11 mouse cellular contexts compared by ENCODE assay signal in genomic region chr10:108580786-108581420, GRCm38 (mm10).
DNase-seq lines count a peak whose midpoint lies in the region; ATAC-seq and TF ChIP-seq lines count a peak whose summit lies in the region.
"Had no signal": no experiment of that assay in that cellular context is flagged by ENCODE, and none has a peak within 500 bp of the region (broad histone marks: within the 10 kb centered on the region; RNA-seq: fewer than 3 reads in every experiment).

No protein-coding gene starts in this region.

- no peak for TF ChIP-seq POLR2A in brain, embryonic 14.5 days (IDR thresholded peaks at IDR 0.05; ENCODE audit: borderline replicate concordance, extremely low read depth, insufficient read depth, insufficient read length, poor library complexity, severe bottlenecking)

- no peak overlapping the region for H3K4me3 ChIP-seq in forebrain, embryonic 16.5 days (replicated peaks; ENCODE audit: low read length)
- H3K4me3 ChIP-seq in neural tube, embryonic 13.5 days = no peak overlapping the region
- H3K4me3 ChIP-seq in heart, embryonic 12.5 days = no peak overlapping the region
- H3K4me3 ChIP-seq: limb, embryonic 12.5 days had no signal

- no peak overlapping the region for H3K9ac ChIP-seq in forebrain, embryonic 16.5 days (replicated peaks; ENCODE audit: low read depth, low read length)
- no peak overlapping the region for H3K9ac ChIP-seq in neural tube, embryonic 13.5 days
- no peak overlapping the region for H3K9ac ChIP-seq in heart, embryonic 12.5 days
- H3K9ac ChIP-seq: limb, embryonic 12.5 days had no signal

- no peak for TF ChIP-seq CTCF in brain, embryonic 14.5 days (IDR thresholded peaks at IDR 0.05; ENCODE audit: borderline replicate concordance, extremely low read depth, insufficient read depth, insufficient read length)

- peak; percentile 79 for ATAC-seq in forebrain, embryonic 16.5 days
- peak; percentile 58; the same call in 1 of the 2 replicates for ATAC-seq in neural tube, embryonic 13.5 days (ENCODE audit: low read depth)
- ATAC-seq in heart, embryonic 12.5 days (ENCODE audit: insufficient number of reproducible peaks, low FRiP score) = no peak

- no peaks in the 10 kb centered on the region for H3K27me3 ChIP-seq in forebrain, embryonic 16.5 days (replicated peaks; ENCODE audit: control insufficient read depth, insufficient read depth, low read length)
- no peaks in the 10 kb centered on the region for H3K27me3 ChIP-seq in neural tube, embryonic 13.5 days
- H3K27me3 ChIP-seq in heart, embryonic 12.5 days (replicated peaks) = no peaks in the 10 kb centered on the region
- H3K27me3 ChIP-seq: limb, embryonic 12.5 days had no signal

- no peaks in the 10 kb centered on the region for H3K36me3 ChIP-seq in forebrain, embryonic 16.5 days (ENCODE audit: control insufficient read depth, insufficient read depth)
- H3K36me3 ChIP-seq in neural tube, embryonic 13.5 days = no peaks in the 10 kb centered on the region
- no peaks in the 10 kb centered on the region for H3K36me3 ChIP-seq in heart, embryonic 12.5 days
- H3K36me3 ChIP-seq: limb, embryonic 12.5 days had no signal

- WGBS in forebrain, embryonic 16.5 days = 12% methylated on average over 9 of the region's 9 CpGs
- 38% methylated on average over 9 of the region's 9 CpGs for WGBS in neural tube, embryonic 13.5 days
- WGBS in heart, embryonic 12.5 days = 88% methylated on average over 9 of the region's 9 CpGs

- H3K4me2 ChIP-seq in forebrain, embryonic 16.5 days (ENCODE audit: low read length) = peak overlapping the region; percentile 35; the same call in 1 of the 2 replicates
- no peak overlapping the region for H3K4me2 ChIP-seq in neural tube, embryonic 13.5 days
- H3K4me2 ChIP-seq in heart, embryonic 12.5 days = no peak overlapping the region
- H3K4me2 ChIP-seq: limb, embryonic 12.5 days had no signal

- peaks cover 18% of the 10 kb centered on the region for H3K4me1 ChIP-seq in forebrain, embryonic 16.5 days (replicated peaks; ENCODE audit: control insufficient read depth, insufficient read depth, low read length)
- peaks cover 25% of the 10 kb centered on the region for H3K4me1 ChIP-seq in neural tube, embryonic 13.5 days (replicated peaks)
- H3K4me1 ChIP-seq in heart, embryonic 12.5 days (replicated peaks) = peaks cover 9% of the 10 kb centered on the region; the same call in 1 of the 2 replicates
- H3K4me1 ChIP-seq: limb, embryonic 12.5 days had no signal

- no peaks in the 10 kb centered on the region for H3K9me3 ChIP-seq in forebrain, embryonic 16.5 days (ENCODE audit: control insufficient read depth, low read length)
- H3K9me3 ChIP-seq in neural tube, embryonic 13.5 days = no peaks in the 10 kb centered on the region
- no peaks in the 10 kb centered on the region for H3K9me3 ChIP-seq in heart, embryonic 12.5 days (replicated peaks)
- H3K9me3 ChIP-seq: limb, embryonic 12.5 days had no signal

- DNase-seq in kidney, adult 9 months = peak; percentile 15
- no peak for DNase-seq in kidney, postnatal 14 days
- peak; percentile 90 for DNase-seq in brain, embryonic 14.5 days (ENCODE audit: low read depth)
- no peak for DNase-seq in yolk sac, embryonic 10.5 days (ENCODE audit: low spot score)
- no peak for DNase-seq in thymus, postnatal 14 days
- DNase-seq: gastrocnemius, postnatal 25 days; lung, postnatal 4 days had no signal

- peak overlapping the region; percentile 44 for H3K27ac ChIP-seq in forebrain, embryonic 16.5 days (ENCODE audit: low read length)
- peak overlapping the region; percentile 52; the same call in 1 of the 2 replicates for H3K27ac ChIP-seq in neural tube, embryonic 13.5 days (replicated peaks)
- H3K27ac ChIP-seq in heart, embryonic 12.5 days (ENCODE audit: poor library complexity, severe bottlenecking) = no peak overlapping the region
- H3K27ac ChIP-seq: limb, embryonic 12.5 days had no signal

Comparison
In these comparisons a context has a peak if more than half of its experiments do, and no peak if none do; other contexts are left out.
1. DNase-seq: peak in kidney, adult 9 months (single experiment) and brain, embryonic 14.5 days (single experiment); none in kidney, postnatal 14 days (single experiment), yolk sac, embryonic 10.5 days (single experiment) and thymus, postnatal 14 days (single experiment).